Mouse (Mus musculus) neural tube, embryonic 12.5 days (tissue): Measurements from ENCODE around the gene Gm16451. TPM values are rescaled to one million over a fixed set of nuclear protein-coding genes. Genes with fewer than 3 reads are reported as not detected.
"Not testable (repeated sequence)": the region's sequence is repeated elsewhere in the genome, so short reads cannot be mapped to it uniquely, and the experiment has no call there.

Source experiments
- ATAC-seq: fragments of 200-750 bp; cut with Nextera tagmentation; 2 replicates; pipeline ENCODE4 v1.8.0; 2017; ENCODE audit warnings: low read depth, mild to moderate bottlenecking, moderate TSS enrichment, moderate library complexity; ENCODE audit not compliant: low FRiP score
- H3K27ac ChIP-seq: fragments of 300-500 bp; sonication (generic); 2 replicates; pipeline ENCODE4 v1.5.1; 2016
- H3K27me3 ChIP-seq: fragments of 300-500 bp; sonication (generic); replicated peaks from 2 replicates; pipeline ENCODE4 v1.6.1; 2016; ENCODE audit warnings: mild to moderate bottlenecking
- H3K36me3 ChIP-seq: fragments of 300-500 bp; sonication (generic); 2 replicates; pipeline ENCODE4 v1.6.1; 2016; ENCODE audit warnings: mild to moderate bottlenecking
- H3K4me1 ChIP-seq: fragments of 300-500 bp; sonication (generic); 2 replicates; pipeline ENCODE4 v1.6.1; 2016
- H3K4me2 ChIP-seq: fragments of 300-500 bp; sonication (generic); replicated peaks from 2 replicates; pipeline ENCODE4 v1.6.1; 2016; ENCODE audit warnings: mild to moderate bottlenecking
- H3K4me3 ChIP-seq: fragments of 300-500 bp; sonication (generic); 2 replicates; pipeline ENCODE4 v1.5.1; 2016
- H3K9ac ChIP-seq: fragments of 300-500 bp; sonication (generic); 2 replicates; pipeline ENCODE4 v1.6.1; 2016; ENCODE audit warnings: mild to moderate bottlenecking
- H3K9me3 ChIP-seq: fragments of 300-500 bp; sonication (generic); 2 replicates; pipeline ENCODE4 v1.6.1; 2016; ENCODE audit warnings: mild to moderate bottlenecking
- WGBS: fragments of 180-500 bp; shearing (Covaris S2); methylation state at CpG from one replicate; pipeline ENCODE4 v1.1.7; 2016; 5-methylcytosine and 5-hydroxymethylcytosine counted together
- polyA plus RNA-seq: library from polyadenylated mRNA; unstranded; fragments of >200 nt; fragmentation: Nextera tagmentation; extraction: Ambion mirVana; gene quantifications from 2 replicates; pipeline ENCODE4 v1.2.1, GENCODE M21; 2016

Gm16451 gene
- not detected in 2 replicates for polyA plus RNA-seq

GRCm38 (mm10) chr7:22118145-22118544 is at the start of gene Gm16451:
Gm16451 (minus strand) TSS chr7:22118245.
- no CpG with 5 or more reads among the region's 2 CpGs for WGBS
- not testable (repeated sequence) for H3K27me3 ChIP-seq, ATAC-seq, H3K36me3 ChIP-seq, H3K9me3 ChIP-seq, H3K27ac ChIP-seq, H3K4me2 ChIP-seq, H3K4me1 ChIP-seq, H3K4me3 ChIP-seq, H3K9ac ChIP-seq

GRCm38 (mm10) chr7:22163935-22164334 is 45.9 kb upstream of the Gm16451 start, which contains the start of gene Vmn1r142:
Vmn1r142 (minus strand) TSS chr7:22164035.
- not testable (repeated sequence) for H3K4me2 ChIP-seq, H3K36me3 ChIP-seq, H3K27ac ChIP-seq, H3K4me3 ChIP-seq, H3K9me3 ChIP-seq, H3K27me3 ChIP-seq, H3K9ac ChIP-seq, H3K4me1 ChIP-seq, ATAC-seq
- no CpG with 5 or more reads among the region's 3 CpGs for WGBS

DNA sequence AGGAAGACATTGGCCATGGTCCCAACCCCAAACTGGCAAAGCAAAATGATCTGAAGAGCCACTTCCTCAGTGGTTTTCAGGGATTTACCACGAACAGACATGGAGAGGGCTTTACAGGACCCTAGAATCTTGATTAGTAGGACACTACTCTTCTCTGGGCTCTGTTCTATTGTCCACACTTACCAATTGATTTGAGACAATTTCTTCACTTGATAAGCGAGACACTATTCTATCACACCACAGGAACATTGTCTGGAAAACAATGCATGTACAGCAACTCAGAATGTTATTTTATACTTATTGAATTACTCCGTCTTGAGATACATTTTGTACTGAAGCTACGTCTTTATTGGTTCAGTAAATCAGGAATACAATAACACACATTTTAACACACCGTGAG is 16.6 kb upstream of the Gm16451 start, which contains the start of gene Gm10666:
Gene Gm10666 (minus strand): TSS at position 101 of the 400 bp plus-strand sequence.
- not testable (repeated sequence) for H3K4me2 ChIP-seq, H3K4me1 ChIP-seq, H3K36me3 ChIP-seq, H3K27ac ChIP-seq, H3K9ac ChIP-seq, ATAC-seq, H3K4me3 ChIP-seq, H3K27me3 ChIP-seq, H3K9me3 ChIP-seq
- no CpG with 5 or more reads among the region's 5 CpGs for WGBS

DNA sequence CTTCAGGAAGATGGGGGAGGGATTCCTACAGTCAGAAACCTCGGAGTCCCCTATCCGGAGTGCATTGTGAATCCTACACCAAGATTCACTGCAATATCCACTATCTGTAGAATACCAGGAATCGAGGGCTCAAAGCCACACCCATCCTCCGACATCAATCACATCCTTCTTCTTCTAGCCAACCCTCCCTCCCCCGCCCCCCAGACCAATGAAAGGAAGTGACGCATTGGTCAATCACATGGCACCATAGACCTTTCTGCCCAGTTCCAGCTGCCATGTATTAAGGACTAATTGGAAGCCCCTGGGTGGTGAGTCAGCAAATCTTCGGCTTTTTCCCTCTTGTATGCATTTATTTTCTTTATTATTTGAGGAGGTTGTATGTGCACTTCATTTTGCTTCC is 49.3 kb downstream of the Gm16451 start, which contains the start of gene Vmn1r139:
Gene Vmn1r139 (plus strand): TSS at position 301 of the 400 bp plus-strand sequence.
- not testable (repeated sequence) for H3K4me2 ChIP-seq, H3K4me3 ChIP-seq, H3K27me3 ChIP-seq, H3K4me1 ChIP-seq, H3K27ac ChIP-seq, H3K9me3 ChIP-seq, ATAC-seq, H3K36me3 ChIP-seq, H3K9ac ChIP-seq
- no CpG with 5 or more reads among the region's 7 CpGs for WGBS

Other genes starting within 250 kb of the Gm16451 start
- gene Gm5891, start 197.0 kb downstream of the Gm16451 start, polyA plus RNA-seq: not detected in 2 replicates
- not detected in 2 replicates for gene Vmn1r137, start 123.7 kb downstream of the Gm16451 start, polyA plus RNA-seq
- gene Vmn1r138, start 89.3 kb downstream of the Gm16451 start, polyA plus RNA-seq: not detected in 2 replicates
- not detected in 2 replicates for gene Gm6176, start 61.9 kb downstream of the Gm16451 start, polyA plus RNA-seq
- not detected in 2 replicates for gene Vmn1r139, start 49.2 kb downstream of the Gm16451 start, polyA plus RNA-seq
- gene Gm10666, start 16.5 kb upstream of the Gm16451 start, polyA plus RNA-seq: not detected in 2 replicates
- gene Vmn1r142, start 45.8 kb upstream of the Gm16451 start, polyA plus RNA-seq: not detected in 2 replicates
- gene Vmn1r143, start 71.1 kb upstream of the Gm16451 start, polyA plus RNA-seq: not detected in 2 replicates
- gene Gm8653, start 83.0 kb upstream of the Gm16451 start, polyA plus RNA-seq: not detected in 2 replicates
- not detected in 2 replicates for gene Gm8453, start 111.2 kb upstream of the Gm16451 start, polyA plus RNA-seq
- not detected in 2 replicates for gene Gm4187, start 211.5 kb upstream of the Gm16451 start, polyA plus RNA-seq